Mouse (Mus musculus) cerebellum, adult 9-11 months (tissue): ENCODE results near the gene Dscam.
A peak's percentile ranks its signal among the peaks of the same experiment; 100 is the strongest.

Source experiments
- DNase-seq: peaks from one replicate; pipeline ENCODE4 v3.0.0; 2022

The Dscam gene

DNA sequence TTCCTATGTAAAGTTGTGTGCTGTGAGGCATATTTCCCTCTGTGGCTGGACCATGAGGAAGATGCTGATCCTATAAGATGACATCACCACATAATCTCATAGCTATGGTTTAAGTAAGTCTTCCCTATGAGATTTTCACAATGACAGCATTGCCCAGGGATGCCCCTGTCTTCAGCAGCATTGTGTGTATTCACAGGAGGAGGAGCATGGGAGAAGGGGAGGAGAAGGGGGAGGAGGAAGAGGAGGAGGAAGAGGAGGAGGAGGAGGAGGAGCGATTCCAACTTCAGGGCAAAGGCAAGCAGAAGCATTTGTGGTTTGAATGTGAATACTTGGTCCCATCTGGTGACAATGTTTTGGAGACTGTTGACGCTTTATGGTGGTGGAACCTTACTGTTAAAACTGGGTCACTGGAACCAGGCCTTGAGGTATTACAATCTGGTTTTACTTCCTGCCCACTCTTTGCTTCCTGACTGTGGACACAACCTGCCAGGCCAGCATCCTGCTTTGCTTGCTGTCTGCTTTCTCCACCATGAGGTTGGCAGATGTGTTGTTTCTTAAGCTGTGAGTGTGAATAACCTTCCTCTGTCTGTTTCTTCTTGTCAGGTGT, 154.2 kb downstream of the Dscam start:
- DNase-seq = peak; percentile 8

DNA sequence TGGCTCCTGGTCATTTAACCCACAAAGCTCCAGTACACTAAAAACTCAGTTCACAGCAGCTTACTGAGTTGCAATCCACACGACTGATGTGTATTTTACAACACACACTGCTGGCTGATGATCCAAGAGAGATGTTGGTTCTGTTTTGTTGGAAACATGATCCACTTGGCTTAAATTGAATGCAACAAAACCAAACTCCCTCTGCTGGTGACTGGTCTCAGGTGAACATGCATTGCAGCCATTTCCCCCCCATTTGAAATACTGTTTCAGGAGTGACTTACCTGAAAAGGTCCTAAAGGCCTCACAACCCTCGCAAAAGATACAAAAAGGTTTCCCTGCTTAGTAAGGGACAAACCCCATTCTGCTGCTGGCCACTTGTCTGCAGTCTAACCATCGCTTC, 156.2 kb downstream of the Dscam start:
- no peak for DNase-seq

DNA sequence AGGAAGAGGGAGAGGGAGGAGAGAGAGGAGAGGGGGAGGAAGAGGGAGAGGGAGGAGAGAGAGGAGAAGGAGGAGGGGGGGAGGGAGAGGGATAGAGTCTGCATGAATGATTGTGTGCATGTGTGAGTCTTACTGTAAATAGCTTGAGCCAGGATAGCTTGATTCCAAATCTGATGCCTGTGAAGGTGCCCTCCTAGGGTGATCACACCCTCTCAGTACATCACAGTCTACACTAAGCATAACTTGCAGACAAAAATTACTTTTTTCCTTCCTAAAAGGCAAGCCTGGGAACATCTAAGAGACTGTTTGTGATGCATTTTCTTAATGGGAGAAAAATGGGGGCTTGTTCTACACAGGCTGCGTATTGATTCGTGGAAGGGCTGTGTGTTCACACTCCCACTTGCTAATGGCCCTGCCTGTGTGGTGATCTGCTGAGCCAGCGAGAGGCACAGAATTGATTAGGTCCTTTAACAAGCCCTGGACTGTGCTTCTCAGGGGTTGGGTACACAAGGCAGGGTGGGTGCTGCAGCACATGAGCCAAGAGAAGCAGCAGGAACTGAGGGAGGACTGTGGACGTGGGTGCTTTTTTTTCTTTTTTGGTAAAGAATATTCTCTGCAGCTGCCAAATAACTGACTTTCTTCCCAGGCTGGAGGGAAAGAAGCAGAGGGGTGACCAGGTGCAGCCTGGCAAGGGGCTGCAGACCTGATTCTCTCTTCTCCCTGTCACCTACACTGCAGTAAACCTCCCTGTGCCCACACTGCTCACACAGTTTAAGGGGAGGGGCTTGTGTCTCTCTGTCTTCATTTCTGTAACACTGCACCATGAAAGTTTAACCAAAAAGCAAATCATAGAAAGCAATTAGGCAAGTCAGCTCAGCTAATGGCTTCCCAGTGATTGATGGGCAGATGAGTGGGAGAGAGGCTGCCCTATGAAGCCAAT, 161.2 kb downstream of the Dscam start:
- no peak for DNase-seq

DNA sequence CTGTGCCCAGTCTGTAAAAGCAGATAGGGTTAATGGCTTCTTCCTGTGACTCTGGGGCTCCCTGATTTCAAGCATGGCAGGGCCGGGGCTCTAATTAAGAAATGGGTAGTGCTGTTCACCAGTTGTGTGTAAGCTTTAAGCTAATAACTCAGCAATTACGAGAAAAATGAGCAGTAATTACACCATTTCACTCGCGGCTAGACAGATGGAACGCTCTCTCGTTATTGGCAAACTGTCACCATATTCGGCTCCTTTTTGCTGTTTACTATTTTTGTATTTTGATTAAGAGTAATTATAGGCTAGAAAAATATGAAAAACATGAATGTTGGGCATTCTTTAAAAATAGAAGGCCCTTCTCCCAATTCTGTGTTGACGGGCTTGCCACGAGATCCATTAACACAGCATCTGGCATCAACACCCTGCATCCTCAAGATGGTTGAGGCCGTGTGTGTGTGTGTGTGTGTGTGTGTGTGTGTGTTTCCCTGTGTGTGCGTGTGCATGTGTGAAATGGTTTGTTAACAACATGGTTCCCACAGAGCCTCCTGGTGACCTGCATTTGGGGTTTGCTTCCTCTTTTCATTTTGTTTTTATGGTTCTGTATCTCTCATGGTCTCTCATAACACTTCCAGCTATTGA, 162.5 kb downstream of the Dscam start:
- no peak for DNase-seq

DNA sequence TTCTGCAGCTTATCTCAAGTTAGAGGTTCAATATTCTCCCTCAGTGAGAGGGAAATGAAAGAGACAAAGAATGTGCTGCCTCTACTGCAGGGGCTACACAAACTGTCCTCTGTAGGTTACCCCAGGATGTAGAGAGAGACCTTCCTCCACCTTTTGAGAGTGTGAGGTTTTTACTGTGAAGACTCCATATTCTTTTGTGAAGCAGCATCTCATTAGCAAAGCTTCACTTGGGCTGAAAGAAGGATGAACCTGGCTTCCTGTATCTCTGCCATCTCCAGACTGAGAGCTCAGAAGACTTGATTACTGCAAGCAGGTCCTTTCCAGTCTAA, 163.7 kb downstream of the Dscam start:
- DNase-seq = no peak

DNA sequence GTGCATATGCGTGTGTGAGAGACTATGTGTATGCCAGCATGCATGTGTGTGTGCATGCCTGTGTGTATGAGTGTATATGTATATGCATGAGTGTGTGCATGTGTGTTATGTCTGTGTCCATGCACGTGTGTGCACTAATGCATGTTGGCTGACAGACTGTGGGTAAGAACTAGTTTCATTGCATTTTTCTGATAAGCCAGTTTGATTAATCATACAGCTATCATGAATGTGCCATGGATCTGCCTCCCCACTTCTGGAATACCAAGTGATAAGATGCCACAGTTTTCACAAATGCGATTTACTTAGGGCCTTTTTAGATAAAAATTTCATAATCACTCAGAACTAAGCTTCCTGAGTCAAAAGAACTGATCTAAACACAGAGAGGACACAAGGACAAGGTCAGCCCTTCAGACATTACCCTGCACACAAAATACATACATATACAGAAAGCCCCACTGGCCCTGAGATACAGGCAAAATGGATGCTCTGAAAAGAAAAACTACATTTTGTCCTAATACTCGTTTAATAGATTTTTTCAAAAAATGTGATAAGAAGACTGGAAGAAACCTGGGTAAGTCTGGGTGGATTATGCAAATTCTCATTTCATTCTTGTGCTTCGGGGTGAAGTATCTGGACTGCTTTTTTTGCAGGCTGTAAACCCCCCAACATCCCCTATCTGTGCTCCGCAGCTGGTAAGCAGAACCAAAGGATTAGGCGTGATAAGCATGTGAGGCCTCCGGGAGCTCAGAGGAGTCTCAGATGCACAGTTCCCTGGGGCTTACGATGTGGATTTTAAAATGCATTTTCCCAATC, 164.3 kb downstream of the Dscam start:
- DNase-seq = no peak

DNA sequence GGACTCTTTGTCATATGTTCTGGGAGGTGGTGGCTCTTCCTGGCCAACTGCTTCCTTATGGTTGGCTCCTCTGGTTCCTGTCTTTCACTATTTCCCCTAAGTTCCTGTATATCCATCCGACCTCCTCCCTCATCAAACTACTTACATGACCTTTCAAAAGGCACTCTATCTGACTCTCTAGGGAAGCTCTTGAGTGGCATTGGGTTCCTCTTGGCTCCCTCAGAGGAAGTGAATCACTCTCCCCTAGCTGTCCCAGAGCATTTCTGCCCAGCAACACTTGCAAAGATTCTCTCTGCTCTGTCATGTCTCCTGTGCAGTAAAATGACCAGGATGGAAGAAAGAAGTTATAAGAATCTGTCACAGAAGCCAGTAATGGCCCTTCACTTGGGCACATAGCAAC, 166.6 kb downstream of the Dscam start:
- DNase-seq = no peak

DNA sequence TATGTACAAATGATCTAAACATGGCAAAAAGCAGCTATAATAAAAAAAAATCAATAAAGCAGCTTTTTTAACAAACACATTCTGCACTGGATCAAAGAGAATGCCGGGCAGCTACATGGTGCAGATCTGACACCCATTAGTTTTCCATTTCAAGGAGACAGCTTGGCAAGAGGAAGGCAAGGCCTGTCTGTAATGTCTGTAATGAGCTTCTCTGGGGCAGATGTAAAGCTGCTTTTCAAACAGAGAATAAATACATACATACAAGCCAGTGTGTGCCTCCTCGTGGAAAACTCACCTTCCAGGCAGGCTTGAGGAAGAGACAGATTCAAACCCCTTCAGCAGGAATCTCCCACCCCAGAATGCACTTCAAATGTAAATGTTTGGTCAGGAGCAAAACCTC, 167.7 kb downstream of the Dscam start:
- DNase-seq = no peak

DNA sequence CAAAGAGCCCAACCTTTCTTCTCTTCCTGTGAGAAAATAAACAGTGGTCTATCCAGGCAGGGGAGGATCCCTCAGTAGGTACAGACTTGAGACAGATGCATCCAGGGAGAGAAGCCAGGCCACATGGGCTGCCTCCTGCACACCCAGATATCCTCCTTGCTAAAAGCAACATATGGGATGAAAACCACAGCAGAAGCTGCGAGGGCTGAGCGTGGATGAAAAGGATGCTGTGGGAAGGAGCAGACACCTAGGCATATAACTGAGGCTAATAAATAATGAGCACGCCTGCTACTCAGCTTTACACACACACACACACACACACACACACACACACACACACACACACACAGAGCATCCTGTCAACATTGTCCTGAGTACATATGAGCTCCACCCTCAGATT, 168.4 kb downstream of the Dscam start:
- DNase-seq = no peak

DNA sequence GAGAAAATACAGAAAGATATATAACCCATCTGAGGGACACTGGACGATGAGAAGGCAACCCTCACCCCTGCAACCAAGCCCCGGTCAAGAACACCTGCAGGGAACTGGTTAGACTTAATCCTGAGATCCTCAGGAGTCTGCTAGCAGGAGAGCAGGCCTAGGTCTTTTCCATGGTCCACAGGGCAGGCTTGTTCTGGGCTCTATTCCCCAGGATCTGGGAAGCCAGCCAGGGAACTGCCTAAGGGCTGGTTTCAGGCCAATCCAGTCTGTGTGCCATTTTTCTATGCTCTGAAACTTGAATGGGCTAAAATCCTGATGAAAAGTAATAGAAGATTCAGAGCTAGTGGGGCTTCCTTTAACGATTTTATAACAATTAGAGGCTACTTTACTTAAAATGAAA, 173.7 kb downstream of the Dscam start:
- peak; percentile 72 for DNase-seq

DNA sequence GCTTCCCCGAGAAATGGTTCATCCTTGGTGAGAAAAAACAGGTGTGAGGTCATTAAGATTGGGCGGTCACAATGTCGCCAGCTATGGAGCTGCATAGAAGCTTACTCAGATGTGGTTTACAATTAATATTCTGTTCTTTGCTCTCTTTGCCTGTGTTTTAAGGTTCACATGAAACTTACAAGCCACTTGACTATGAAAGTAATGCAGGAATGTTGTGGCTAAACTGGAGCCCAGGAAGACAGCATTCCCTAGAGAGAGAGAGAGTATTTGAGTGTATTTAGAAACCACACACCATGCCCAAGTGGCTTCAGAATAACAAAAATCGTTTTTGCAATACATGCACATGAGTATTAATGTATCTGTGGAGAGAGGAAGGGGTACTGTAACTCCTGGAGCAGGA, 174.7 kb downstream of the Dscam start:
- DNase-seq = no peak

DNA sequence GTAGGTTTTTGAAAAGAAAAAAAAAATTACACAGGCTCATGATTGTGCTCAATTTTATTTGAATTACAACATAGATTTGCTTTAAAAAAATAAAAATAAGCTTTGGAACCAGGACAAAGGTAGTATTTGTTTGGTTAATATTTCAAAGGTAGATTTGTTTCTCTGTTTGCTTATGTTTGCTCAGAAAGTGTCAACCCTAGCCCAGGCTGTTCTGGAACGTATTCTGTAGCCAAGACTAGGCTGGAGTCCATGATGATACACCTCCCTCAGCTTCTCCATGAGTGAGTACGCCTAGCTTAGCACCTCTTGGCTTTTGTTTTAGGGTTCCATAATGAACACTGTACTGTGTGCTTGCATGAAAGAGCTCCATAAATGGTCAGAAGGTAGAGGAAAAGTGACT, 183.2 kb downstream of the Dscam start:
- no peak for DNase-seq

DNA sequence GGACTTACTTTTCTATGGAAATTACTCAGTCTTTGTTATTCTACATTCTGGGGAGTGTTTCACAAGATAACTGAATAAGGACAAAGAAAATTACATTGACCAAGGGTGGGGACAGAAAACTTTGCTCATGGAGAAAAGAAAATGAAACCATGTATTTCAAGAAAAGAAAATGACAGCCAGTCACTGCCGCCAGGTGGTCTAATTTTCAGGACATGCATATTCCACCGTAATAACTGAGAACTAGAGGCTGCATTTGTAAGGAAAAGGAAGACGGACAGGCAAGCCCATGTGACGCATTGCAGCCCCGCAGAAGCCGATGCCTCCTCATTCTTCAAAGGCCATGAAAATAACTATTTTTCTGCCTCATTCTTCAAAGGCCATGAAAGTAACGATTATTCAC, 197.3 kb downstream of the Dscam start:
- DNase-seq = no peak

DNA sequence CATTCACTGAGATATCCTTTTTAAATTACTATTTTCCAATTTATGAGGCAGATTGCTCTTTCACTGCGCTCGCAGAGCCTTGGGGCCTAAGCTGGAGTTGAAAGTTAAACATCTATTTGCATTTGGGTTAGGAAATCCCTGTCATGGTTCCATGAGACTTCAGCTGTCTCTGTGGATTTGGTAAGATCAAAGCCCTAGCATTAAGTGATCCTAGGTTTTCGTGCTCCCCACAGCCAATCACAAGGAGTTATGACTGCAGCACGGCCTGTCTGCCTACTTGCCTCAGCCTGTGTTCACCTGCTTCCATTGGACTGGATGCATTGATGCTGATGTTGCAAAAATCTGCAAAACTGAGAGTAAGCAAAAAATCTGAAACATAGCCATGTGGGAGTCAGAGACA, 198.8 kb downstream of the Dscam start:
- DNase-seq = no peak

DNA sequence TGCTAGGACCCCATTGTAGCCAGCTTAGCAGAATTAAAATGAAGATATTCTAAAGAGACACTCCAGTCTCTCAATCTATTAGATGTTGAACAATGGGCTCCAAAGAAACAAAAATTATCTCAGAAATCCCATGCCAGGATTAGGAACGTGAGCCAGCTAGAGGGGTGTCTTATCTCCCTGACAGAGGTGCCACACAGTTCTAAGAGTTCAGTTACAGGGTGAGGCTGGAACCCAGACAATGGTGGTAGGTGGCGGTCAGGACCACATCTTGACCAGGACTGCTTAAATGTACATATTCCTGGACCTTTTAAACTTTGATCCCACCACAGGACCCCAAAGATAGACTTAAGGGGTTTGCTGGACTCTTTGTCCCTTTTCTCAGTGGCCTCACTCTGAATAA, 200.1 kb downstream of the Dscam start:
- DNase-seq = no peak

DNA sequence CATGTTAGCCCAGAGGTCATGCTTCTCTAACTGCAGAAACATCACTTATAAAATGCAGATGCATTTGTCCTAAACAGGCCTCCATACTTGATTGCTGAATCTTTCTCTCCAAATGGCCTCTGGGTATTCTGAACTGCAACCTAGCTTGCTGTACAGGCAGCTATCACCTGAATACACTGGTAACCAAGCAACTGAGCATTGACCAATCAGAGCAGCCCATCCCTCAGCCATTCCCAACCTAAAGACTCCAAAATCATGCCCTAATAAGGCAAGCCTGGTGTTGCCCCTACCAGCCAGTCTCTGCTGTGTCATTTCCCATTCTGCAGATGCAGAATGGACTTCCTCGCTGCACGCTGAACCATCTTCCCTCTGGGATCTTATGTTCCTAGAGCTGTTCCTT, 200.9 kb downstream of the Dscam start:
- peak; percentile 11 for DNase-seq

DNA sequence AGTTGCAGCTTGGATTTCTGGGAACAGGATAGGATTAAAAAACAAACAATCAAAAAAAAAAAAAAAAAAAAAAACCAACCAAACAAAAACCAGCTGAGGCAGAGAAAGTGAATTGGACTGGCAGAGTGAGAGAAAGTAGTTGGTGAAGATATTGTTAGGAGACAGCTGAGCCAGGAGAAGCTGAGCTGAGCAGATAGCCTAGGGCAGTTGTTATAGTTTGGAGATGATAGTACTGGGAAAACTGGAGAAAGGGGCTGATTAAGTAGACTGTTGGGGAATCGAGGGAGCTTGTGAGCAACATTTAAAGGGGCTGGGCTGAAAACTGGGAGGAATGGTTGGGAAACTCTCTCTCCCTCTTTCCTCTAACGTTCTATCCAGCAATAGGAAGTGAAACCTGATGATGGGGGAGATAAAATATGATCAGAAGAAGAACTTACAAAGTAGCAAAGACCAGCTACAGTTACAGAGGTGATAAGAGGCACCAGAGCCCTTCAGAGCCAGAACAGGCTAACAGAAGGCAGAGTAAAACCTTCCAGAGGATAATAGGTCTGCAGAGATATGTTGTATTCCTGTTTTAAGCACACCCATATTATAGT, 201.6 kb downstream of the Dscam start:
- no peak for DNase-seq

DNA sequence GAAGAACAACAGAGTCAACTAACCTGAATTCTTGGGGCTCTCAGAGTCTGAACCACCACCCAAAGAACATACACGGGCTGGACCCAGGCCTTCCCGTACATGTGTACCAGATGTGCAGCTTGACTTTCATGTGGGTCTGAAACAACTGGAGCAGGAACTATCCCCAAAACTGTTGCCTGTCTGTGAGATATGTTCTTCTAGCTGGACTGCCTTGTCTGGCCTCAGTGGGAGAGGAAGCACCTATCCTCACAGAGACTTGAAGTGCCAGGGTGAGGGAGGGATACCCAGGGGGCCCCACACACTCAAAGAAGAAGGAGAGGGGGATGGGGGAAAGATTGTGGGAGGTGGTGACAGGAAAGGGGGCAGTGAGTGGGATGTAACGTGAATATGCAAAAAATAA, 210.9 kb downstream of the Dscam start:
- DNase-seq = no peak

DNA sequence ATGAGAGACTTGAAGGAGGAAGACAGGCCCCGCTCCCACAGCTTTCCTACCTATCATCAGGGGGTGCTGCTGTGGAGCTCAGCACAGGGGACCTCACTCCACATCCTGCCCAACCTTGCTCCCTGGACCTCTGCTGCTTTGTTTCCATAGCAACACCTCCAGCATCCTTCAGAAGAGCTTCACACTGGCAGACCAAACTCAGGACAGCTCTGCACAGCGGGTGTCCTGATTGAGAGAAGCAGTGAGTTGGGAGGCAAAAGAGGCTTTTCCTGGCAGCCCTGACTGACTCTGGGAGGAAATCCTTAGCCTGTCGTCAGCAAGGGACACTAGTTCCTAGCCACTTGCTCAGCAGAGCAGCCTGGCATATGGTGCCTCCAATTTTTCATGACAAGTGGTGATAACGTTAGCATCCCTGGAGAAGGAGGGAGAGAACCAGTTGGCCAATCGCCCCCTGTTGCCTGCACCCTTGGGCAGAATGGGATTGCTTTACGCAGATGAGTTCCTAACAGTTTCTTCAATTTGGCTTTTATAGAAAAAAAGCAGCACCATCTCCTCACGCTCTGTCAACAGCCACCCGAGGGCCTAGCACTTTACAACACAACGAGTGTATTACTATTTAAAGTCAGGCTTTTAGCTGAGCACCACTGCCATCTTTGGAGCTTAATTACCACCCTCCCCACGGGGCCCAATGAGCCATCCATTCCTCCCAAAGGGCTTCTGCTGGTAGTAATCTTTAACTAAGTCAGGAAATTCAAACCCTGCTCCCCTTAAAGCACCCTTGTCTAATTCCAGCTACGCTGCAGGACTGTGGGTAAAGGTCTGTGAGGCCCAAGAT, 224.9 kb downstream of the Dscam start:
- peak; percentile 32 for DNase-seq

DNA sequence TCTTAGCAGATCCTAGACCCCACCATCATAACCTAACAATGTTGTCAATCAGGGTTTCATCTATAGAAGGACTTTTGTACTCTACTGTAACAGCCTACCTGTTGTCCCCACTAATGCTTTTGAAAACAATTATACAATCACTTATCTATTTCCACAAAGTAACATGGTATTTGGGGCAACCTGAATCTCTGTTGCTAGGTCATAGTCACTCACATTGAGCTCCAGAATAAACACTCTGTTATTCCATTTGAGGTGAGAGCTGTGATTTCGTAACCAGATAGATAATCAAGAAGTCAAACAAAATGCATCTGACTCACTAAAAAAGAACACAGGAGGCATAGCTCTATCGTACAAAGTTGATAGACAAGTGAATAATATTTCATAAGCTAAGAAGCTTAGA, 226.9 kb downstream of the Dscam start:
- DNase-seq = no peak

DNA sequence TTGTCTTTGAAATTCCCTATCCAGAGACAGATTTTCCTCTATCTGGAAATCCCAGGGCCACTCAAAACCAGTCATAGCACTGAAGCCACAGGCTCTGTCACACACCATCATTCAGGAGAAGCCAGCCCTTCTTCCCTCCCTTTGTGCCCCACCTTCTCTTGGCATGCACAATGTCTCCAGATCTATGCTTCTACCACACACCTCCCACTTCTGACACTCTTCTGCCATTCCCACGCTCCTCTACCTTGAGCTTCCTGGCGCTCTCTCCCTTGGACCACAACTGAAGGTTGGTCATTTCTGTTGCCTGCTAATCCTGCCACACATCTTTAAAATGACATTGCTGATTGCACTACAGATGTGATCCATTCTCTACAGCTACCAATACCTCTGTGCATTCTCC, 235.8 kb downstream of the Dscam start:
- DNase-seq = no peak

DNA sequence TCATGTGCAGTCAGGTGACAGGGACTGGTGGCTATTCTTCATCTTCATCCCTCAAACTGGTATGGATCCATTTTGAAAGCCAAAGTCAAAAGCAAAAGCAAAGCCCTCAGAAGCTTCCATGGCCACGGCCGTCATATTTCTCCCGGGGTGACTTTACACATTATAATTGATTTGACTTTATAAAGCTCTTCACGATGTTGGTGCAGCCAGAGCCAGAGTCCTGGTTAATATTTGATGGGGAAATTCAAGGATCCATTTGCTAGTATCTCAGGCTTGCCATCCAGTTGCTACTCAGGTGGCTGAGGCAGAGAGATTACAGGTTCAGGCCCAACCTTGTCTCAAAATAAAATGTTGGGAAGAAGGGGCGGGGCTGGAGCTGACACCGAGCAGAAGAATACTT, 238.3 kb downstream of the Dscam start:
- no peak for DNase-seq
